Mouse (Mus musculus) layer of hippocampus, postnatal 14 days (tissue): Measurements from ENCODE around the gene Il17rd. TPM values are rescaled to one million over a fixed set of nuclear protein-coding genes. Genes with fewer than 3 reads are reported as not detected.

Experiments
- DNase-seq, 2 experiments: peaks; one replicate each; pipeline ENCODE4 v3.0.0; 2021 to 2022; ENCODE audit warnings: low spot score in 2 of 2, mixed read lengths in 1 of 2
- long read RNA-seq, 2 experiments: library from polyadenylated mRNA; stranded (forward); transcript quantifications; one replicate each; pipeline ENCODE4 v2.0.0; 2021
- total RNA-seq, 2 experiments: library from RNA; stranded (reverse); gene quantifications; 2 replicates each; pipeline ENCODE4 v1.2.3; 2021

Gene Il17rd
- total RNA-seq, result 1 to 10 TPM; 3.9 to 4.3 TPM
- long read RNA-seq, experiment 1, full-length matches to known transcripts, result 2 of 2 reads
- long read RNA-seq, experiment 1, partial matches to known transcripts, result 0 of 2 reads
- long read RNA-seq, experiment 1, other reads (novel, unspliced or antisense), result 0 of 2 reads
- long read RNA-seq, experiment 2, result 0 reads

DNA sequence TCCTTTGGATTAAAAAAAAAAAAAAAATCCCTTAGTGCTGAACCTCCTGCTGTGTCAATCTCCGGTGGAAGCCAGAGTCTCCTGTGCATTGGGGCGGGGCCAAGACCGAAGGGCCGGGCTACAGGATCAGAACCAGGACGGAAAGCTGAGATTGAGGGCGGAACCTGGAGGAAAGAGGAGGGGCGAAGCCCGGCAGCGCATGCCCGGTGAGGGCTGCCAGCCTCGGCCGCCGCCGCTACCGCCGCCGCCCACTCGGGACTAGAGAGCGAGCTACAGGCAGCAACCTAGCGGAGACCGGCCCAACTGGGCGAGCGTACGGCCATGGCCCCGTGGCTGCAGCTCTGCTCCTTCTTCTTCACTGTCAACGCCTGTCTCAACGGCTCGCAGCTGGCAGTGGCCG is at the start of gene Il17rd:
Gene Il17rd, plus strand, starts transcription at position 159 of the 400 bp plus-strand sequence.
- DNase-seq, result peak; percentile 66 to 80

DNA sequence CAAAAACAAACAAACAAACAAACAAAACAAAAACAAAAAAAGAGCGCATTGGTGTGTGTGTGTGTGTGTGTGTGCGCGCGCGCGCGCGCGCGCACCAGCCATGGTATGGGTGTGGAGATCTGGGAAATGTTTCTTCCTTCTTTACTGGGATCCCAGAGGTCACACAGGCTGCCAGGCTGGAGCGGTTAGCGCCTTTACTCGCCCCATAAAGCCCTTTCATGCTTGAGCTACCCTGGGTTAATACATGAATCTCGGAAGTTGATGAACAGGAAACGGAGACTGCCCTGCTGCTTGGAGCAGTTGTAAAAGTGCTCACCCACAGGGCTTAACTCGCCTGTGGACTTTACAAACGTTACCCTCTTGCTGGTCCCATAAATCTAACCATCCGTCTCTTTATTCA is 47.1 kb upstream of the Il17rd start:
- no peak for DNase-seq

GRCm38 (mm10) chr14:26993427-26993826 is 45.3 kb upstream of the Il17rd start:
- DNase-seq, result no peak

DNA sequence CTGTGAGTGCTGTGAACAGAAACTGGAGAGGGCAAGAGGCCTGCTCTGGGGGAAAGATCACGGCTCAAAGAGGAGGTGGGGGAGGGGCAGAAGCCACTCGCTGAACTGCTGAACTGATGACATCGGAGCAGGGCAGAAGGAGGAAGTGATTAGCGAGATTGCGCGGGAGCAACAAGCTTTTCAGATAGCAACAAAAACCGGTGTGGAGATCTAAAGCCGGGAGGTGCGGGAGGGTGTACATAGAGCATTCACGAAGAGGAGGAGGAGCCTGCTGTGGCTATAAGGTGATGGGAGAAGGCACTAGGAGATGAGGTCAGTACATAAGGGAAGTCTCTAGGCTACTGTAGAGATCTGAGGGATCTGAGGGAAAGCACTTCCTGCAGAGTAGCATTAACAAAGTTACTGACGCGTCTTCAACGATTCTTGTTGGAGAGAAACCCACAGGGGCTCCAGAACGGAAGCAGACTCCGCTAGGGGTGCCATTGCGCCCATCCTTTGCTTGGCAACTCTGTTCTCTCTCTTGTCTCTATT is 44.5 kb upstream of the Il17rd start, which contains the start of gene Hesx1:
Gene Hesx1, plus strand, starts transcription at position 206 of the 531 bp plus-strand sequence.
- DNase-seq, result no peak

- no peak for DNase-seq
These were observed 42.5 kb upstream of the Il17rd start for GRCm38 (mm10) chr14:26996257-26996656.

DNA sequence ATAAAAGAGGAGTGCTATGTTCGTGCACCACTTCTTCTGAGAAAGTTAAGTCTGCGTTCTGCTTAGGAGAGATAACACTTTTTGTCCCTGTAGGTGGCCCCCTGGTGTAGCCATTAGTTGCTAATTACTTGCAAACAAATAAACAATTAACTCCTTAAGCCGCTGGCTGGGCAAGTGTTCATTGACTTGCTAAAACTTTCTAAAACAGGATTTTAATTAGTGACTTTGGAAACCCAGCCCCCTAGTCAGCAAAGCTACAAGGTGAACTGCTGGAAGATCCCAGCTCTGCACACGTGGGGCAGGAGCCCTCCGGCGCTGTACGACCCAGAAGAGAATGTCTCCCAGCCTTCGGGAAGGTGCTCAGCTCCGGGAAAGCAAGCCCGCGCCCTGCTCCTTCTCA is 38.4 kb upstream of the Il17rd start:
- no peak for DNase-seq

GRCm38 (mm10) chr14:27004906-27005305 is 33.8 kb upstream of the Il17rd start:
- no peak for DNase-seq

- no peak for DNase-seq
These were observed 32.8 kb upstream of the Il17rd start for GRCm38 (mm10) chr14:27005937-27006336.

DNA sequence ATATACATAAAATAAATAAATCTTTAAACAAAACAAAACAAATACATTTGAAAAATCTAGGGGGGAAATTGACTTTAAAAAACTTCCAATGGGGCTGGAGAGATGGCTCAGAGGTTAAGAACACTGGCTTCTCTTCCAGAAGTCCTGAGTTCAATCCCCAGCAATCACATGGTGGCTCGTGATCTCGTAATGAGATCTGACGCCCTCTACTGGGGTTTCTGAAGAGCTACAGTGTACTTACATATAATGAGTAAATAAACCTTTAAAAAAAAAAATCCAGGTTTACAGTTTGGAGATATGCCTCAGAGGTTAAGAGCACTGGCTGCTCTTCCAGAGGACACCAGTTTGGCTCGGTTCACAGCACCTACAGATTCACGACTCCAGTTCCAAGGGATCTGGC is 27.2 kb upstream of the Il17rd start:
- no peak for DNase-seq

DNA sequence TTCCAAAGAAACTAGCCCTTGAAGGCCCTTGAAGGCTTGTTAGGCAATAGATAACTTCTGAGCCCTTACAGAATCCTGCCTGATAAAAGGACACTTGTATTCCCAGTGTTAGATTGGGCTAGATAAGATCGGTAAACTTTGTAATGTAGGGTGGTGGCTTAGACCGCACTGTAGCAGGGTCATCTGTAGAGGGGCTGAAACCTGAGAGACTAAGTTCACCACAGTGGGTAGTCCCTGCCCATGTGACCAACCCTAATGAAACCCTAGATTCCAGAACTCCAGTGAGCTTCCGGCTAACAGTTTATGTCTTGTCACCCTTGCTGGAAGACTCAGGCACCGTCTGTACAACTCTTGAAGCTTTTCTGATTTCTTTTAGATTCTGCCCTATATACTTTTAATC is 25.1 kb upstream of the Il17rd start:
- DNase-seq, result no peak

DNA sequence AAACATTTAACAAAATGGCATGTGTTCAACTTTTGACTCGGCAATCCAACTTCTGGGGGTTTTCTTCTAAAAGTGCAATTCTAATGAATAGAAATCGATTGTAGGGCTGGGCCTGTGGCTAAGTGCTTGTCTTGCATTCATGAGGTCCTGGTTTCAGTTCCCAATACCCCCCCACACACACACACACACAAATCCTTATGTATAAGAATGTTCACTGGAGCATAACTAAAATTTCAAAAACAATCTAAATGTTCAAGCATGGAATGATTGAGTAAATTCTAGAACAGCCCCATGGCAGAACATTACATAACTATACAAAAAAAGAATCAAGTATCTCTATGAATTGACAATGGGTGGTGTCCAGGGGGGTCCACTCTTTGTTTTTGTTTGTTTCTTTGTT is 20.8 kb upstream of the Il17rd start:
- no peak for DNase-seq

- DNase-seq, result no peak
These were observed 18.9 kb upstream of the Il17rd start for GRCm38 (mm10) chr14:27019850-27020249.

DNA sequence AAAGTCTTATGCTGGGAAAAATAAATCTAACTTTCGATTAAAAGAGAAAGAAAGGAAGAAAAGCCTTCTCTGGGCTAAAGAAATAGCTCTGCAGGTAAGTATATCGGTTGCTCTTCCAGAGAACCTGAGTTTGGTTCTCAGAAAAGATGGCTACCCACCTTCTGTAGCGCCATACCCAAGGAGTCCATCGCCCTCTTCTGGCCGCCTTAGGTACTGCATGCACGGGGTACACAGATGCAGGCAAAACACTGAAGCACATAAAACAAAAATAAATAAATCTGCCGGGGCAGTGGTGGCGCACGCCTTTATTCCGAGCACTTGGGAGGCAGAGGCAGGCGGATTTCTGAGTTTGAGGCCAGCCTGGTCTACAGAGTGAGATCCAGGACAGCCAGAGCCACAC is 15.9 kb upstream of the Il17rd start:
- DNase-seq, result no peak

- no peak for DNase-seq
These were observed 14.1 kb upstream of the Il17rd start for GRCm38 (mm10) chr14:27024664-27025063.

- peak; percentile 21 to 78 for DNase-seq
These were observed 9.0 kb upstream of the Il17rd start for GRCm38 (mm10) chr14:27029771-27030173.

- peak; percentile 29 to 49 for DNase-seq
These were observed 7.6 kb upstream of the Il17rd start for GRCm38 (mm10) chr14:27031142-27031541.

DNA sequence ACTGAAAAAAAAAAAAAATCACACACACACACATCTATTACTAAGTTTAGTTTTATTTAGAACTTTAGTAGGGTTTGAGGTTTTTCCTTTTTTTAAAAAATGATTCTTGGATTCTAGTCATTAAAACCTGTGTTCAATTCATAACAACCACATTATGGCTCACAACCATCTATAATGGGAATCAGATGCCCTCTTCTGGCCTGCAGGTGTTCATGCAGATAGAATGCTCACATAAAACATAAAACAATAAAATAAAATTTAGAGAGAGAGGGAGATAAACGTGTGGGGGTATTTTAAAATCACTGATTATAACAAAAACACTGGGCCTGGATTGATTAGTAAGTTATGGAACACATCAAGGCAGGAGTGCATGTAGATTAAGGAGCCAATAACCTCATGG is 1.2 kb upstream of the Il17rd start:
- DNase-seq, result no peak

DNA sequence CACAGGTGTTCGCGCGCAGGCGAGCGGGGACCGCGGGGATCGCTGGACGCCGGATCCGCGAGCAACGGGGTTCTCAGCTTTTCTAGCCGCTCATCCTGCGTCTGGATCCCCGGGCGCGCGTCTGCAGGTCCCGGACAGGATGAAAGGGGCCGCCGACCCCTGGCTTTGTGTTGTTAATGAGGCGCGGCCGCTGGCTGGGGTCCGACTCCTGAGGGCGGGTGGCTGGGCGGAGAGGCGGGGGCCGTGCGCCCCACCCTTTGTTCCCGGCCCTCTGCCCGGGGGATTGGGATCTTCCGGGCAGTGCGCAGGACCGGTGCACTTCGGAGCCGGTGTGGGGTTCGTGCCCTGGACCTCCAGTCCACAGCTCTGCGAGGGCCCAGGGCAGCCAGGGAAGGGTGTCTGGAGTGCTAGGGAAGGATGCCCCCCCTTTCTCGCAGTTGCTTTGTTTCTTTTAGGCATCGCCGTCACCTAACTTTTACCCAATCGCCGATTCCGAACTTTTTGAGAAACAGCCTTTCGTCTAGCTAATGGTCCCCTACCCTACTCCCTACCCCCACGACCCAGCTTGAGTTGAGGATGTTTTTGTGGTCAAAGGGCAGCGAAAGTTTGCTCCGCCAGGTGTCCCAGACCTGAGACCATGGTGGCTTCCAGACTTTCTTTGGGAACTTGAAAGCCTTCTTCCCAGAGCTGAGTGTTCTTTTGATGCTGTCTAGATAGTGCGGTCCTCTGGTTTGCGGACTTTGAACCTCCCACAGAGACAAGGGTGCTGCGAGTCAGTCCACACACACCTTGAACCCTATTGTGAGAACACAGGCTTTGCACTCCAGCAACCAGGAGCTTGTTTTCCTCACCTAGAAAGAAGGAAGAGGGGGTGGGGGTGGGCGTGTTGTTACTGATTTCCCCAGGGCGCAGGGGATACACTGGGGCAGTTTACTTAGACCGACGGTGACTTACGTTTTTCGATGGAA is 824 bp downstream of the Il17rd start:
- peak in 1 of 2 experiments; percentile 12 for DNase-seq

- DNase-seq, result no peak
These were observed 1.7 kb downstream of the Il17rd start for GRCm38 (mm10) chr14:27040451-27040850.

- no peak for DNase-seq
These were observed 3.7 kb downstream of the Il17rd start for GRCm38 (mm10) chr14:27042280-27042983.

GRCm38 (mm10) chr14:27043416-27043815 is 4.7 kb downstream of the Il17rd start:
- no peak for DNase-seq
